9 mouse cellular contexts compared by ENCODE assay signal in the genomic region with DNA sequence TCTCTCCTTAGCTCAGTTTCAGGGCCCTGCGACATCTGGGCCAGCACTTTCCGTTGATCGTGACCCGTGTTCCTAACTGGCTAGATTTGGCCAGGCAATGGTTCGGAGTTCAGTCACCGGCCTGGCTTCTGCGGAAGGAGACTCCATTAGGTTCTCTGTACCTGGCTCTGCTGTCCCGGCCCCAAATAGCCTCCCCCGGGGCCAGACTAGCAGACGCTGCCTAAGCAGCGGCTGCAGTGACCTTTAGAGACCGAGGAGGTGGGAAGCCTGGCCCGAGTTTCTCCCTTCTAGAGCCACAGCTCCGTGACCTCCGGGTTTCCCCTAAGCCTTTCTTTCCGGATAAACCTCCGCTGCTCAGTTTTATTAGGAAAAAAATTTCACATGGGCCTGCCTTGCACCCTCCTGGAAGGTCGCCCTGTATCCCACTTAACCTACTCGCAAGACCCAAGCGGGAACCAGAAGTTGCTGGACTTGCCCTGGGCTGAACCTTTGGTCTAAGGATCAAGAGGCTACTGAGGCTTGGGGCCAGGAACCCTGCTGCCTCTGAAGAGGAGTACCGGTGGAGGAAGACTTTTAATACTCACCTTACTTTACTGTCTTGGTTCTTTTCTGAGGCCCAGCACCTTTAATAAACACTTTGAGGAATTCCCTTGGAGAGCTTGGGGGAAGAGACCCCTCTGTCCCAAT. TPM values are rescaled to one million over a fixed set of nuclear protein-coding genes. Genes with fewer than 3 reads are reported as not detected.
A peak's percentile ranks its signal among the peaks of the same experiment; 100 is the strongest.
DNase-seq lines count a peak whose midpoint lies in the region; ATAC-seq and TF ChIP-seq lines count a peak whose summit lies in the region.
"Had no signal": no experiment of that assay in that cellular context is flagged by ENCODE, and none has a peak within 500 bp of the region (broad histone marks: within the 10 kb centered on the region; RNA-seq: fewer than 3 reads in every experiment).

No protein-coding gene starts in this region.

- no peak for DNase-seq in heart, postnatal 4 days
- no peak for DNase-seq in liver, postnatal 0 days
- DNase-seq in right cerebral cortex, postnatal 36 days (ENCODE audit: low spot score in 2 of 2), result no peak
- no peak for DNase-seq in cerebellum, adult 9-10 months

- no peaks in the 10 kb centered on the region for H3K36me3 ChIP-seq in heart, embryonic 13.5 days
- no peaks in the 10 kb centered on the region for H3K36me3 ChIP-seq in hindbrain, embryonic 12.5 days
- no peaks in the 10 kb centered on the region for H3K36me3 ChIP-seq in liver, postnatal 0 days (replicated peaks; ENCODE audit: insufficient read depth, low read length)

- H3K27ac ChIP-seq in heart, embryonic 13.5 days (replicated peaks), result no peak overlapping the region
- no peak overlapping the region for H3K27ac ChIP-seq in brown adipose tissue, adult 24 weeks (replicated peaks; ENCODE audit: low read depth, low read length)
- peak overlapping the region; percentile 77; the same call in 1 of the 2 replicates for H3K27ac ChIP-seq in hindbrain, embryonic 12.5 days
- no peak overlapping the region for H3K27ac ChIP-seq in liver, postnatal 0 days (ENCODE audit: low read depth)

- H3K4me1 ChIP-seq in heart, embryonic 13.5 days, result peaks cover 45% of the 10 kb centered on the region
- peaks cover 8% of the 10 kb centered on the region; the same call in 1 of the 2 replicates for H3K4me1 ChIP-seq in brown adipose tissue, adult 24 weeks (ENCODE audit: control insufficient read depth, insufficient read depth, insufficient read length, low read length)
- peaks cover 46% of the 10 kb centered on the region for H3K4me1 ChIP-seq in hindbrain, embryonic 12.5 days
- peaks cover 16% of the 10 kb centered on the region for H3K4me1 ChIP-seq in liver, postnatal 0 days (ENCODE audit: insufficient read depth)

- no peak for TF ChIP-seq CTCF in liver, postnatal 0 days (IDR thresholded peaks at IDR 0.05; ENCODE audit: low read depth)

- no peaks in the 10 kb centered on the region for H3K9me3 ChIP-seq in heart, embryonic 13.5 days
- no peaks in the 10 kb centered on the region for H3K9me3 ChIP-seq in hindbrain, embryonic 12.5 days (replicated peaks)
- H3K9me3 ChIP-seq in liver, postnatal 0 days (ENCODE audit: low read length), result no peaks in the 10 kb centered on the region

- TF ChIP-seq EP300 in liver, postnatal 0 days (IDR thresholded peaks at IDR 0.05; ENCODE audit: low read depth), result no peak

- WGBS in heart, embryonic 13.5 days, result 4% methylated on average over 21 of the region's 21 CpGs
- WGBS in hindbrain, embryonic 12.5 days, result 1% methylated on average over 21 of the region's 21 CpGs
- WGBS in liver, postnatal 0 days (ENCODE audit: insufficient replicate concordance), result 3% methylated on average over 21 of the region's 21 CpGs

- peak overlapping the region; percentile 52 for H3K4me3 ChIP-seq in heart, embryonic 13.5 days
- H3K4me3 ChIP-seq in brown adipose tissue, adult 24 weeks (ENCODE audit: insufficient read depth, low read depth, low read length), result peak overlapping the region; percentile 48
- H3K4me3 ChIP-seq in hindbrain, embryonic 12.5 days, result peak overlapping the region; percentile 46
- peak overlapping the region; percentile 47 for H3K4me3 ChIP-seq in liver, postnatal 0 days (ENCODE audit: low read depth, low read length)

- H3K9ac ChIP-seq in heart, embryonic 13.5 days, result no peak overlapping the region
- peak overlapping the region; percentile 71 for H3K9ac ChIP-seq in hindbrain, embryonic 12.5 days
- H3K9ac ChIP-seq in liver, postnatal 0 days (replicated peaks), result peak overlapping the region; percentile 21; the same call in 1 of the 2 replicates

- peak overlapping the region; percentile 65 for H3K4me2 ChIP-seq in heart, embryonic 13.5 days
- peak overlapping the region; percentile 59 for H3K4me2 ChIP-seq in hindbrain, embryonic 12.5 days (replicated peaks)
- peak overlapping the region; percentile 64; the same call in 1 of the 2 replicates for H3K4me2 ChIP-seq in liver, postnatal 0 days (ENCODE audit: low read depth, low read length)

- no peak for ATAC-seq in heart, embryonic 13.5 days (ENCODE audit: extremely low read depth, insufficient number of reproducible peaks, low FRiP score, low TSS enrichment)
- ATAC-seq in hindbrain, embryonic 12.5 days (ENCODE audit: low FRiP score), result no peak
- no peak for ATAC-seq in liver, postnatal 0 days
- ATAC-seq in megakaryocyte-erythroid progenitor cell, adult 5-6 weeks (replicated peaks; ENCODE audit: low FRiP score, low TSS enrichment, poor library complexity, severe bottlenecking), result no peak

- H3K27me3 ChIP-seq in heart, embryonic 13.5 days (replicated peaks), result peaks cover 100% of the 10 kb centered on the region
- peaks cover 91% of the 10 kb centered on the region for H3K27me3 ChIP-seq in hindbrain, embryonic 12.5 days
- H3K27me3 ChIP-seq in liver, postnatal 0 days (ENCODE audit: insufficient read depth, low read length), result peaks cover 100% of the 10 kb centered on the region

RNA-seq across cellular contexts. Expression of gene Lhx2, which starts 13.4 kb away (rescaled TPM):
- 0.40 and 0.62 TPM in 2 replicates for polyA plus RNA-seq in heart, embryonic 13.5 days (2015; fragmentation: Nextera tagmentation; extraction: Ambion mirVana)
- total RNA-seq in heart, postnatal 4 days (2021), result 1 to 10 TPM in 1 of 2 experiments, under 1 TPM in 1; 0.29 to 1.2 TPM
- not detected in 2 replicates for polyA plus RNA-seq in brown adipose tissue, adult 24 weeks (2012; ENCODE audit: insufficient read depth, insufficient read length, missing spikeins)
- 31.0 and 31.2 TPM in 2 replicates for polyA plus RNA-seq in hindbrain, embryonic 12.5 days (2016; fragmentation: Nextera tagmentation; extraction: Ambion mirVana)
- polyA plus RNA-seq in liver, postnatal 0 days (2015; fragmentation: Nextera tagmentation; extraction: Ambion mirVana), result 1.7 and 2.8 TPM in 2 replicates
- not detected in 2 replicates for total RNA-seq in megakaryocyte-erythroid progenitor cell, adult 5-6 weeks (2014; fragmentation: Nextera tagmentation)
- not detected in 2 replicates for total RNA-seq in megakaryocyte-erythroid progenitor cell, adult 5-6 weeks (2017)
- total RNA-seq: hematopoietic stem cell, adult 5-6 weeks had no signal
